Mouse (Mus musculus): ENCODE measurements at regions not wholly inside any gene's neighbourhood (a gene's known extent, or its start where the extent isn't known, plus 50 kb on each side); places are given as distances from the start of the nearest gene placed in this dataset.

GRCm38 (mm10) chr14:97478236-97478635, 691.3 kb downstream of the Dach1 start:
- Histone ChIP-seq H3K27ac (ENCODE audit: low read depth) (no peak overlapping the region), H3K4me1 (ENCODE audit: insufficient read depth) (no peaks in the 10 kb centered on the region), H3K9ac (replicated peaks) (no peak overlapping the region), H3K36me3 (replicated peaks; ENCODE audit: insufficient read depth, low read length) (no peaks in the 10 kb centered on the region), H3K4me2 (ENCODE audit: low read depth, low read length) (no peak overlapping the region), H3K27me3 (ENCODE audit: insufficient read depth, low read length) (no peaks in the 10 kb centered on the region), H3K4me3 (ENCODE audit: low read depth, low read length) (no peak overlapping the region), H3K9me3 (ENCODE audit: low read length) (no peaks in the 10 kb centered on the region)
- DNase-seq (no peak), ATAC-seq (no peak)
- 67% methylated on average over 5 of the region's 5 CpGs for WGBS (ENCODE audit: insufficient replicate concordance)
- TF ChIP-seq EP300 (IDR thresholded peaks at IDR 0.05; ENCODE audit: low read depth), result no peak
- no peak for TF ChIP-seq CTCF (IDR thresholded peaks at IDR 0.05; ENCODE audit: low read depth)

- H3K9ac ChIP-seq (replicated peaks), result no peak overlapping the region
- no peak overlapping the region for H3K4me2 ChIP-seq (ENCODE audit: low read depth, low read length)
- H3K36me3 ChIP-seq (replicated peaks; ENCODE audit: insufficient read depth, low read length), result no peaks in the 10 kb centered on the region
- no peak overlapping the region for H3K4me3 ChIP-seq (ENCODE audit: low read depth, low read length)
- TF ChIP-seq EP300 (IDR thresholded peaks at IDR 0.05; ENCODE audit: low read depth) (no peak), CTCF (IDR thresholded peaks at IDR 0.05; ENCODE audit: low read depth) (no peak)
- no peak overlapping the region for H3K27ac ChIP-seq (ENCODE audit: low read depth)
- H3K4me1 ChIP-seq (ENCODE audit: insufficient read depth), result no peaks in the 10 kb centered on the region
- no peaks in the 10 kb centered on the region for H3K27me3 ChIP-seq (ENCODE audit: insufficient read depth, low read length)
- ATAC-seq (no peak), DNase-seq (no peak)
- no peaks in the 10 kb centered on the region for H3K9me3 ChIP-seq (ENCODE audit: low read length)
- 75% methylated on average over 7 of the region's 7 CpGs for WGBS (ENCODE audit: insufficient replicate concordance)
Observed at GRCm38 (mm10) chr14:97450525-97451235, 718.9 kb downstream of the Dach1 start.

GRCm38 (mm10) chr14:97448617-97449016, 720.9 kb downstream of the Dach1 start:
- H3K4me3 ChIP-seq (ENCODE audit: low read depth, low read length), result no peak overlapping the region
- no peak overlapping the region for H3K27ac ChIP-seq (ENCODE audit: low read depth)
- 79% methylated on average over 2 of the region's 2 CpGs for WGBS (ENCODE audit: insufficient replicate concordance)
- H3K36me3 ChIP-seq (replicated peaks; ENCODE audit: insufficient read depth, low read length), result no peaks in the 10 kb centered on the region
- DNase-seq, result no peak
- no peak for ATAC-seq
- no peak overlapping the region for H3K9ac ChIP-seq (replicated peaks)
- H3K27me3 ChIP-seq (ENCODE audit: insufficient read depth, low read length), result no peaks in the 10 kb centered on the region
- no peak overlapping the region for H3K4me2 ChIP-seq (ENCODE audit: low read depth, low read length)
- H3K9me3 ChIP-seq (ENCODE audit: low read length), result no peaks in the 10 kb centered on the region
- H3K4me1 ChIP-seq (ENCODE audit: insufficient read depth), result no peaks in the 10 kb centered on the region
- TF ChIP-seq CTCF (IDR thresholded peaks at IDR 0.05; ENCODE audit: low read depth) (no peak), EP300 (IDR thresholded peaks at IDR 0.05; ENCODE audit: low read depth) (no peak)

GRCm38 (mm10) chr14:97446793-97447192, 722.8 kb downstream of the Dach1 start:
- Histone ChIP-seq H3K27ac (ENCODE audit: low read depth) (no peak overlapping the region), H3K9ac (replicated peaks) (no peak overlapping the region), H3K36me3 (replicated peaks; ENCODE audit: insufficient read depth, low read length) (no peaks in the 10 kb centered on the region), H3K4me3 (ENCODE audit: low read depth, low read length) (no peak overlapping the region), H3K27me3 (ENCODE audit: insufficient read depth, low read length) (no peaks in the 10 kb centered on the region), H3K4me1 (ENCODE audit: insufficient read depth) (no peaks in the 10 kb centered on the region), H3K4me2 (ENCODE audit: low read depth, low read length) (no peak overlapping the region), H3K9me3 (ENCODE audit: low read length) (no peaks in the 10 kb centered on the region)
- ATAC-seq (no peak), DNase-seq (no peak)
- TF ChIP-seq EP300 (IDR thresholded peaks at IDR 0.05; ENCODE audit: low read depth), result no peak
- TF ChIP-seq CTCF (IDR thresholded peaks at IDR 0.05; ENCODE audit: low read depth), result peak; percentile 24
- 81% methylated on average over 1 of the region's 1 CpGs for WGBS (ENCODE audit: insufficient replicate concordance)

- H3K4me1 ChIP-seq (ENCODE audit: insufficient read depth), result no peaks in the 10 kb centered on the region
- WGBS (ENCODE audit: insufficient replicate concordance), result 62% methylated on average over 6 of the region's 6 CpGs
- DNase-seq, result no peak
Observed at GRCm38 (mm10) chr14:97440326-97440725, 729.2 kb downstream of the Dach1 start.

GRCm38 (mm10) chr14:97435453-97436233, 733.9 kb downstream of the Dach1 start:
- H3K9ac ChIP-seq (replicated peaks), result no peak overlapping the region
- DNase-seq, result no peak
- no peaks in the 10 kb centered on the region for H3K9me3 ChIP-seq (ENCODE audit: low read length)
- TF ChIP-seq CTCF (IDR thresholded peaks at IDR 0.05; ENCODE audit: low read depth) (no peak), EP300 (IDR thresholded peaks at IDR 0.05; ENCODE audit: low read depth) (no peak)
- H3K4me2 ChIP-seq (ENCODE audit: low read depth, low read length), result no peak overlapping the region
- H3K36me3 ChIP-seq (replicated peaks; ENCODE audit: insufficient read depth, low read length), result no peaks in the 10 kb centered on the region
- WGBS (ENCODE audit: insufficient replicate concordance), result 68% methylated on average over 4 of the region's 4 CpGs
- no peak overlapping the region for H3K4me3 ChIP-seq (ENCODE audit: low read depth, low read length)
- ATAC-seq, result no peak
- no peaks in the 10 kb centered on the region for H3K27me3 ChIP-seq (ENCODE audit: insufficient read depth, low read length)
- no peaks in the 10 kb centered on the region for H3K4me1 ChIP-seq (ENCODE audit: insufficient read depth)
- H3K27ac ChIP-seq (ENCODE audit: low read depth), result no peak overlapping the region

More at GRCm38 (mm10) chr14:97440326-97440725, 729.2 kb downstream of the Dach1 start:
- Histone ChIP-seq H3K9ac (replicated peaks) (no peak overlapping the region), H3K4me2 (ENCODE audit: low read depth, low read length) (no peak overlapping the region), H3K9me3 (ENCODE audit: low read length) (no peaks in the 10 kb centered on the region), H3K27me3 (ENCODE audit: insufficient read depth, low read length) (no peaks in the 10 kb centered on the region), H3K4me3 (ENCODE audit: low read depth, low read length) (no peak overlapping the region), H3K36me3 (replicated peaks; ENCODE audit: insufficient read depth, low read length) (no peaks in the 10 kb centered on the region), H3K27ac (ENCODE audit: low read depth) (no peak overlapping the region)
- ATAC-seq, result no peak
- TF ChIP-seq EP300 (IDR thresholded peaks at IDR 0.05; ENCODE audit: low read depth) (no peak), CTCF (IDR thresholded peaks at IDR 0.05; ENCODE audit: low read depth) (no peak)
